Mouse (Mus musculus) heart, embryonic 10.5 days (tissue): Measurements from ENCODE around the gene Ifitm1. TPM values are rescaled to one million over a fixed set of nuclear protein-coding genes. Genes with fewer than 3 reads are reported as not detected.

ENCODE experiments used
- DNase-seq: peaks from one replicate; pipeline ENCODE4 v3.0.0-alpha.2; 2017; ENCODE audit warnings: low spot score
- H3K27ac ChIP-seq: fragments of 300-500 bp; sonication (generic); 2 replicates; pipeline ENCODE4 v1.5.1; 2016; ENCODE audit warnings: mild to moderate bottlenecking
- H3K27me3 ChIP-seq: fragments of 300-500 bp; sonication (generic); 2 replicates; pipeline ENCODE4 v1.6.1; 2016; ENCODE audit warnings: mild to moderate bottlenecking; ENCODE audit not compliant: poor library complexity, insufficient read depth, severe bottlenecking
- H3K36me3 ChIP-seq: fragments of 300-500 bp; sonication (generic); 2 replicates; pipeline ENCODE4 v1.6.1; 2016; ENCODE audit warnings: mild to moderate bottlenecking, moderate library complexity
- H3K4me1 ChIP-seq: fragments of 300-500 bp; sonication (generic); 2 replicates; pipeline ENCODE4 v1.6.1; 2016; ENCODE audit warnings: mild to moderate bottlenecking
- H3K4me3 ChIP-seq: fragments of 300-500 bp; sonication (generic); 2 replicates; pipeline ENCODE4 v1.5.1; 2016; ENCODE audit warnings: mild to moderate bottlenecking, moderate library complexity
- H3K9me3 ChIP-seq: fragments of 300-500 bp; sonication (generic); 2 replicates; pipeline ENCODE4 v1.6.1; 2016; ENCODE audit warnings: mild to moderate bottlenecking, moderate library complexity
- WGBS: fragments of 180-500 bp; shearing (Covaris S2); methylation state at CpG from one replicate; pipeline ENCODE4 v1.1.7; 2016; 5-methylcytosine and 5-hydroxymethylcytosine counted together
- polyA plus RNA-seq: library from polyadenylated mRNA; unstranded; fragments of >200 nt; fragmentation: Nextera tagmentation; extraction: Ambion mirVana; gene quantifications from 2 replicates; pipeline ENCODE4 v1.2.1, GENCODE M21; 2016

Ifitm1 gene
- polyA plus RNA-seq, 1 experiment from 2014 or later: 12.5 TPM

DNA sequence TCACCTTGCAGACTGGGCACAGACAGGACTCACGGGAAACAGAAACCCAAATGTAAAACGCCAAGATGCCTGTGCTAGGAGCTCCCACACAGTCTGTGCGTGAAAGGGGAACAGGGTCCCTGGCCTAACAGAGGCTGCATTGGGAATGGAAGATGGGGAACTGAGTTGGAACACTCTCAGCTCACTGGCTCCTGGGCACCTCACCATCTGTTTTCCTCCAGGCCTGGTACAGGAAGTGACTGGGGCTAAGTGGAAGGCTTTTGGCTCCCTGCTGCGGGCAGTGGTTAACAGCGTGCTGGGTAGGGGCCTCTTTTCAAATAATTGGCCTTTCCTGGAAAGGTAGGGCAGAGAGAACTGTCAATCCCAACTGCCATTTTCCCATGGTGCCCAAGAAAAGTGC is 23.6 kb downstream of the Ifitm1 start:
- WGBS: 62% methylated on average over 5 of the region's 5 CpGs
- DNase-seq: no peak
- Histone ChIP-seq H3K4me1 (peaks cover 3% of the 10 kb centered on the region; the same call in 1 of the 2 replicates), H3K27ac (no peak overlapping the region), H3K36me3 (no peaks in the 10 kb centered on the region), H3K4me3 (no peak overlapping the region), H3K27me3 (peaks cover 16% of the 10 kb centered on the region; the same call in 1 of the 2 replicates), H3K9me3 (no peaks in the 10 kb centered on the region)

DNA sequence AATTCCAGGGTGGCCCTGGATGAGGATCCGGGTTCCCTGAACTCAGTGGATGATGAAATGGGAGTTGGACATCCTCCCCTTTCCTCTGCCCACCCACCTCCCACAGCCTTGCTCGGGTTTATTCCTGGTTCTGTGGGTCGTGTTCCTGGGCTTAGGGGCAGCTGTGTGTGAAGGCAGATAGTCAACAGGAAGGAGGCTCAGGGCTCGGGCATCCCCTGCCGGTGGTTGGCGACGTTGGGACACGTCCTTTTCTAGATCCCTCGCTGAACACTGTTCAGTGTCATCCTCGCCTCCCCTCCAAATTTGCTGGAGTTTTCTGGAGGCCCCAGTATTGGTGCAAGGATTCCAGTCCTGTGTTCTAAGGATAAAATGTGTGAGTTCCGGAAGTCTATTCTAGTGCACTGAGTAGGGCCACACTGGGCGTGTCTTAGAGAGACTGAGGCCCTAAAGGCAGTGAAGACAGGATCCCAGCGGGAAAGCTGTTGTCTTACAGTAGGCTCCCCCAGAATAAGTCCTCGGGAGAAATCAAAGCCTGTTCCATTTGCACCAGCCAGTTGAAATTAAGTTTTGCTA is 24.2 kb downstream of the Ifitm1 start:
- H3K27ac ChIP-seq: no peak overlapping the region
- peaks cover 3% of the 10 kb centered on the region; the same call in 1 of the 2 replicates for H3K4me1 ChIP-seq
- H3K36me3 ChIP-seq: no peaks in the 10 kb centered on the region
- H3K27me3 ChIP-seq: peaks cover 16% of the 10 kb centered on the region; the same call in 1 of the 2 replicates
- WGBS: 71% methylated on average over 14 of the region's 14 CpGs
- H3K9me3 ChIP-seq: no peaks in the 10 kb centered on the region
- H3K4me3 ChIP-seq: no peak overlapping the region
- no peak for DNase-seq

DNA sequence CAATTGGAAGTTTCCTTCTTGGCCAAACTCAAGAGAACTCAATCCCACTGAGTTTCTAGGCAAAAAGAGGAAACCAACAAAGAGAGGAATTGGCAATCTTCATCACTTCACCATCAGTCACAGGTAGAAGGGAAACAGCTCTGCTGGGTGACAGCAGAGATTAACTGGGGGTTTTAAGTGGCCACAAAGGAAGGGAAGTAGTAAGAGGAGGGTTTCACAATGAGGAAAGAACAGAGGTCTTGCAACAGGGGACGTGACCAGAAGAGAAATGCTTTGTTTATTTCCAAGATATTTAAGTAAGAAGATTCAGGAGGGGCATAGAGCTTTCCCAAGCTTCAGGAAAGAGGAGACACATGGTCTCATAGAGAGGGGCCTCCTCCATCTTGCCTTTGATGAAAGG is 30.8 kb downstream of the Ifitm1 start:
- no peaks in the 10 kb centered on the region for H3K27me3 ChIP-seq
- no peaks in the 10 kb centered on the region for H3K36me3 ChIP-seq
- H3K27ac ChIP-seq: no peak overlapping the region
- H3K4me1 ChIP-seq: no peaks in the 10 kb centered on the region
- no peaks in the 10 kb centered on the region for H3K9me3 ChIP-seq
- no peak for DNase-seq
- H3K4me3 ChIP-seq: no peak overlapping the region
- WGBS: 61% methylated on average over 1 of the region's 1 CpGs

DNA sequence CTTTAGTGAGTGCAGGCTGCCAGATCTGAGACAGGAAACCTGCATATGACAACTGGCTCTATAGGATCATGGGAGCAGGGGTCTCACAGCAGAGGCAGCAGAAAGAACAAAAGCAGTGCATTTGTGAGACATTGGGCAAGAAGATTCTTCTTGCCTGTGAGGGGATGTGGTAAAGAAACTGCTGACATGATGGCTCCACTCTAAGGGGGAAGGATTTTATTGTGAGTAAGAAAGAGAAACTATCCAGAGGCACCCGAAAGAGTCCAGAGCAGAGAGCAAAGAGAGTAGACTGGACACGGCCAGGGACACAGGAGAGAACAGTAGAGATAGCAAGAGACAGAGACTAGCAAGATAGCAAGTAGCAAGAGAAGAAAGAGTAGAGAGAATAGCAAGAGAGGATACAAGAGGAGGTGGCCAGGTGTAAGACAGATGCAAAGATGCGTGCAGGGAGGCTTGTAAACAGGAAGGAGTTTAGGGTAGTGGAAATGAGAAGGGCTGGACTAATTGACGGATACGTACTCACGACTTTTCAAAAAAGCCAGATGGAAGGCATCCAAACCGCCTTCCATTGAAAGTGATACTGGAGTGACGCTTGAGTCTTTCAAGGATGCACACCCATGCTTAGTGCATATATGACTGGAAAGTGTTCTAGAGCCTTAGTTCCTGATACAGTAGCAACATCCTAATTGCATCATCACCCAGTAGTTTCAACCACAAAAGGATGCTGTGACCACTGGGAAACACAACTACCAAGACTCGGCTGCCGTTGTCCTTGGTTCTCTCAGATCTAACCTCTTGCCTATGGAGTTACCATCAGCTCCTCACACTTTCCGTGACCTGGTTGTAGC is 32.1 kb downstream of the Ifitm1 start:
- Histone ChIP-seq H3K9me3 (no peaks in the 10 kb centered on the region), H3K4me3 (no peak overlapping the region), H3K27ac (no peak overlapping the region), H3K36me3 (no peaks in the 10 kb centered on the region), H3K4me1 (no peaks in the 10 kb centered on the region), H3K27me3 (no peaks in the 10 kb centered on the region)
- DNase-seq: no peak
- WGBS: 88% methylated on average over 11 of the region's 11 CpGs

DNA sequence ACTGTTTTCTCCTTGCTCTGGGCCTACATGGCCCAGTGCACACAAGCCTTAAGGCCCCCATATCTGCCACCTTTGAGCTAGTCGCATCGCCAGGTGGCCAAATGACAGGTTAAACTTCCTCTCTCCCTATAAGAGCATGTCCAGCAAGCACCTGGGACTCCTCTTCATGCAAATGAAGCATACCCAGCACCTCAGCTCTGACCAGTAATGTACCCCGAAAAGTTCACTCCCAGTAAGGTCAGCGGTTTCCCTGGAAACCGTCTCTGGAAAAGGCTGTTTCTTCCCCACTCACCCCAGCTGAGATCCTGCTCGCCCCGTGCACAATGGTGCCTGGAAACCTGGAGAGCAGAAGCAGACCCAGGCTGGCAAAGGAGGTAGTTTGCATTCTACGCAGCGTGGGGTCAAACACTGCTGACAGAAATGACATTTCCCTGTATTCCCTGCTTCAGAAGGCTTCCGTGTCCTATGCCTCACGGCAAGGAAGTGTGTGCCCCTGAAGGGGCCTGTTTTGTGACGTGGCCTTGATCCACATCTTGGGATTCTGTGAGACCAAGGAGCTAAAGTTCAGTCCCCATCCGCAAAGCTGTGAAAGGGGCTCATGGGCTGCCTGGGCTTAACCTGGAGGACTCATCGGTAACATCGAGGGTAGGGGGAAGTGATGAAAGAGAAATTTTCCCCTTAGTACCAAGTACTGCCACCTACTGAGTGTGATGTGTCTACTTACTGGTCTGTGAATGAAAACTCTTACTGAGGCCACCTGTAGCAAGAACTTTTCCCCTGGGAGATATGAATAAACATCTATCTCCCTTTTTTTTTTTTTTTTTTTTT is 34.1 kb downstream of the Ifitm1 start:
- Histone ChIP-seq H3K27ac (no peak overlapping the region), H3K27me3 (no peaks in the 10 kb centered on the region), H3K9me3 (no peaks in the 10 kb centered on the region), H3K36me3 (no peaks in the 10 kb centered on the region), H3K4me3 (no peak overlapping the region), H3K4me1 (no peaks in the 10 kb centered on the region)
- 76% methylated on average over 15 of the region's 15 CpGs for WGBS
- DNase-seq: no peak

DNA sequence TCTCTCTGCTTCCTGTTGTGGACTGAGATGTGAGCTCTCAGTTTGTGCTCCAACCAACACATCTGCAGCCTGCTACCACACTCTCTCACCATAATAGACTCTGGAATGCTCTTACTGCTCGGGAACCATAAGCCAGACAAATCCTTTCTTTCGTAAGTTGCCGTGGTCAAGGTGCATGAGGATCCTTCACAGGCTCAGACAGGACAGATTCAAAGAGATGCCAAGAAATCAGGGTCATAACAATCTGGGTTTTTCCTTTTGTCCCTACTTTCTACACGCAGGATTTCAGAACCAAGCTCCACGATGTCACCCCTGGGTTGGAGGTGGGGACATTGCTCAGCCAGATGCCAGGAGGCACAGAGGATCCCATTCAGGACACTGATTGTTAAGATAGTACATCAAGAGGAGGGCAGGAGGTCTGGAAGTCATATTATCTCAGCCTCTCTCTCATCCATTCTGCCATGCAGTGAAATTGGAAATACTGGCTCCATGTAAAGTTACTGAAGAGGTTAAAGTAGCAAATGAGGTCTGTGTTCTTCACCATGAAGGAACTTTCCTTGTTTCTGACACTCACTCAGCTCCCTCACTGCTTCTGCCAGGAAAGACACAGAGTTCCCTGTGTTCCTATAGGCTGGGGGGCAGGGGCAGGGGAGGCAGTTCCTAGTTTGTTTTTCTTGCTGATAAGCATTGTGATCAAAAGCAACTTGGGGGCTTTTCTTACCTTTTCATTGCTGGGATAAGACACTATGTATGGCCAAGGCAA is 36.4 kb downstream of the Ifitm1 start:
- no peak overlapping the region for H3K27ac ChIP-seq
- no peak overlapping the region for H3K4me3 ChIP-seq
- no peaks in the 10 kb centered on the region for H3K36me3 ChIP-seq
- H3K4me1 ChIP-seq: peaks cover 2% of the 10 kb centered on the region
- no peak for DNase-seq
- 58% methylated on average over 5 of the region's 5 CpGs for WGBS
- peaks cover 7% of the 10 kb centered on the region for H3K27me3 ChIP-seq
- H3K9me3 ChIP-seq: no peaks in the 10 kb centered on the region

DNA sequence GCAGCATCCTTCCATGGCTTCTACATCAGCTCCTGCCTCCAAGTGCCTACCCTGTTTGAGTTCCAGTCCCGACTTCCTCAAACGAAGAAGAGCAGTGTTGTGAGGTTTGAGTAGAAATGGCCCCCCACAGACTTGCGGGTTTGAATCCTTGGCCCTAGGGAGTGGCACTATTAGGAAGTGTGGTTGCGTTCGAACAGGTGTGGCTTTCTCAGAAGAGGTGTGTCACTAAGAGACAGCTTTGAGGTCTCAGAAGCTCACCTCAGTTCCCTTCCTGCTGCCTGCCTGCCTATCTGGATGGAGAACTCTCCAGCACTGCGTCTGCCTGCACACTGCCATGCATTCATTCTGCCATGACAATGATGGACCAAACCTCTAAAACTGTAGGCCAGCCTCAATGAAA is 39.4 kb downstream of the Ifitm1 start:
- DNase-seq: no peak
- WGBS: 86% methylated on average over 6 of the region's 6 CpGs
- no peaks in the 10 kb centered on the region for H3K36me3 ChIP-seq

DNA sequence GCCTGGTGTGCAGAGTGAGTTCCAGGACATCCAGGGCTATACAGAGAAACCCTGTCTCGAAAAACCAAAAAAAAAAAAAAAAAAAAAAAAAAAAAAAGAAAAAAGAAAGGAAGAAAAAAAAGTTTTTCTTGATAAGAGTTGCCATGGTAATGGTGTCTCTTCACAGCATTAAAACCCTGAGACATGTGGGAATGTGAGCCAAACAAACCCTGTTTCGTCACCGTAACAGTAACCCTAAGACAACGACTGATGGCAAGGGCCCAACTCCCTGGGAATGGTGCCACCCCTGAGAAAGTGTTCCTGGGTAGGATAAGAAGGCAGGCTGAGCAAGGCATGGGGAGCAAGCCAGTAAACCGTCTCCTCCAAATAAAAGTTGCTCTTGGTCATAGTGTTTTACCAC is 39.9 kb downstream of the Ifitm1 start:
- Histone ChIP-seq H3K27me3 (peaks cover 22% of the 10 kb centered on the region), H3K9me3 (no peaks in the 10 kb centered on the region), H3K4me3 (no peak overlapping the region), H3K36me3 (no peaks in the 10 kb centered on the region), H3K27ac (no peak overlapping the region), H3K4me1 (peaks cover 22% of the 10 kb centered on the region)
- DNase-seq: no peak
- 81% methylated on average over 5 of the region's 5 CpGs for WGBS

More for the DNA sequence above, 39.4 kb downstream of the Ifitm1 start:
- H3K4me1 ChIP-seq: peaks cover 22% of the 10 kb centered on the region
- H3K27me3 ChIP-seq: peaks cover 22% of the 10 kb centered on the region
- no peaks in the 10 kb centered on the region for H3K9me3 ChIP-seq
- no peak overlapping the region for H3K27ac ChIP-seq
- H3K4me3 ChIP-seq: no peak overlapping the region

DNA sequence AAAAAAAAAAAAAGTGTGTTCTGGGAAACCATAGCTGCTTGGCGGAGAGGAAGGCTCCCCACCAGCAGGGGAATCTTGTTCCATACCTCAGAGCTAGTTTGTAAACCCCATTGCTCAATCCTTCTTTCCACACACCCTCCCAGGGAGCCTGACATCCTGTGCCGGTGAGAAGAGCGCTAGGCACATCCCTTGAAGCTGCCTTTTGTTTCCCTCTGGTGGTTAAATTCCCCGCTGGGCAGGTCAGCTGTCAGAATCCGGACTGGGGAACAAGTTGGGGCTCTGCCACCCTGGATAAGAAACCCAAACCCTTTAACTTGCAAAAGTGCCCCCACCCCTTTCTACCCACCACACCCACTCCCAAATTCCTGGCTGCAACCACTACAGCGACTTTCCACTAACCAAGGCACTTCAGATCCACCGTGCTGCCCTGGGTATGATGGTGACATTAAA is 41.3 kb downstream of the Ifitm1 start:
- H3K9me3 ChIP-seq: no peaks in the 10 kb centered on the region
- H3K4me1 ChIP-seq: peaks cover 22% of the 10 kb centered on the region
- peaks cover 22% of the 10 kb centered on the region for H3K27me3 ChIP-seq
- H3K27ac ChIP-seq: 0 out of 2 replicates have a peak overlapping the region, but pooled peaks have one; percentile 62
- 7% methylated on average over 7 of the region's 7 CpGs for WGBS
- peak overlapping the region; percentile 43 for H3K4me3 ChIP-seq
- no peaks in the 10 kb centered on the region for H3K36me3 ChIP-seq
- DNase-seq: no peak

DNA sequence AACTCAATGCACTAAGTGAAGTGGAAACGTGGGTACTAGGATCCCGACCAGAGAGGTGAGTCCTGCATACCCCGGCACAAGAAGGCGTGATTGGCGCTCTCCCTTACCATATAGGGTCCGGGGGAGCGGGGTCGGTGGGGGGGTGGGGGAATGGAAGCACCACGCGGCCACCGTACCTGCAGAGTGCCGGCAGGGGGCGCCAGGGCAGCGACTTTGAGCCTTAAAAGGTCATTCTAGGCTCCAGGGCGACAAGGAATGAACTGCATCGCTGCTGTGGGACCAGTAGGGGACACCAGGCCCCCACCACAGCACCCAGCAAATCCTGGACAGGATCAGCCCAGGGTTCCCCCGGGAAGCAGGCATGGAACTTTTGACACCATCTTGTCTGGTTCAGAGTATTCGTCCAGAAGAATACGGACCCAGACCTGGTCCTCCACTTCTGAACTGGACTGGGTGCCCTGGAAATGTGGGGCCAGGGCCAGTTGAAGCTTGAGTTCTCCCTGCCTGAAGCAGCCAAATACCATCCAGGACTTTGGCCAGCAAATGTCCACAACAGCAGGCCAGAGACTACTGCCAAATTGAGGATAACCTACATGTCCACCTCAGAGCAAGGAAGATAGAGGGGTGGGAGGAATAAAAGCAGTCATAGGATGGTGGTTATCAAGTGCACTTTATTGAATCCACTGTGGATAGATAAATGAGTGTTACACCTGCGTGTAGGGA is 42.1 kb downstream of the Ifitm1 start:
- DNase-seq: peak; percentile 92
- Histone ChIP-seq H3K36me3 (no peaks in the 10 kb centered on the region), H3K27ac (peak overlapping the region; percentile 62; the same call in 1 of the 2 replicates), H3K27me3 (peaks cover 22% of the 10 kb centered on the region), H3K4me1 (peaks cover 22% of the 10 kb centered on the region), H3K9me3 (no peaks in the 10 kb centered on the region), H3K4me3 (peak overlapping the region; percentile 43)
- WGBS: 8% methylated on average over 20 of the region's 20 CpGs

DNA sequence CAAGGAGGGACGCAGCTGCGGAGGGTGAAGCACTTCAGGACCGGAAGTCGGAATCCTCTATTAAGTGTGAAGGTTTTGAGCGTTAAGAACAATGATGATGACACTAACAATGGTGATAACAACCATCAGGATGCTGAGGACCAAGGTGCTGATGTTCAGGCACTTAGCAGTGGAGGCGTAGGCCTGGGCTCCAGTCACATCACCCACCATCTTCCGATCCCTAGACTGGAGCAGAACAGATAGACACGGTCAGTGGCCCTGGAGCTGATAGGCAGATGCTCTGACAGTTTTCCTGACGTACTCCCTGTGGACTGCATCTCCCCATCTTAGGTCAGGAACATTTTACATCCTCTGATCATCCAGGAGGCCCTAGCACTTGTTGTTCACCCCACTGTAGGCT is 42.6 kb downstream of the Ifitm1 start:
- peak overlapping the region; percentile 50; the same call in 1 of the 2 replicates for H3K4me3 ChIP-seq
- H3K4me1 ChIP-seq: peaks cover 22% of the 10 kb centered on the region
- H3K27ac ChIP-seq: peak overlapping the region; percentile 64; the same call in 1 of the 2 replicates
- no peaks in the 10 kb centered on the region for H3K9me3 ChIP-seq
- peaks cover 22% of the 10 kb centered on the region for H3K27me3 ChIP-seq
- DNase-seq: no peak
- WGBS: 75% methylated on average over 9 of the region's 9 CpGs
- no peaks in the 10 kb centered on the region for H3K36me3 ChIP-seq

DNA sequence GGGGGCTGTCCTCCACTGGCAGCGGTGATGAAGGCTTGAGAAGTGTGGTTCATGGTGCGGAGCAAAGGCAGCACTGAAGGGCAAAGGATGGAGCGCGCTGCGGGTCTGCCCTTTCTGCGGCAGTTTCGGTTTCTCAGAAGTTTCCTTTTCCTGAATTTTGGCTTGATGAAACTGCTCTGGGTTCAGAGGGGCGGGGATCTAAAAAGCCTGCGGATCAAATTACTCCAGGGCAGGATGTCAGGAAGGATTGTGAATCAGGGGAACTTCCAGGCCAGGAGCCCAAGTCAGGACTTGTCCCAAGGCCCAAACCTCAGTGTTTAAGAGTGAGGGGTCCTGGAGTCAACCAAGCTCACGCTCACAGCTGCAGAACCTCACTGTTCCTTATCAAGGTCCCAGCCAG is 43.6 kb downstream of the Ifitm1 start, which contains the start of gene Ifitm3:
TSS of gene Ifitm3 (minus strand) at position 178 of the 400 bp plus-strand sequence.
- Histone ChIP-seq H3K4me3 (peak within 1 kb of the TSS; percentile 50), H3K27ac (peak within 1 kb of the TSS; percentile 75), H3K36me3 (no peaks in the 10 kb centered on the region), H3K27me3 (peaks cover 22% of the 10 kb centered on the region), H3K4me1 (peaks cover 22% of the 10 kb centered on the region), H3K9me3 (no peaks in the 10 kb centered on the region)
- DNase-seq: no peak
- WGBS: 17% methylated on average over 10 of the region's 10 CpGs
